Mouse (Mus musculus) MEL (cell line): ENCODE measurements around the gene Wdr62. TPM values are rescaled to one million over a fixed set of nuclear protein-coding genes. Genes with fewer than 3 reads are reported as not detected.

Experiments
- DNase-seq: peaks from one replicate; pipeline ENCODE4 v3.0.0; 2011; ENCODE audit warnings: low read depth, low spot score
- H3K27ac ChIP-seq: 2 replicates; pipeline ENCODE4 v1.5.1; 2012; ENCODE audit warnings: low read depth, mild to moderate bottlenecking, control low read depth, low read length, moderate library complexity; ENCODE audit not compliant: control insufficient read depth
- H3K27me3 ChIP-seq, 2 experiments: fragments of 150-350 bp in 1 of 2; sonication (generic) in 1 of 2; 2 replicates each; pipeline ENCODE4 v1.6.1; 2012; ENCODE audit warnings: low read length in 2 of 2, mild to moderate bottlenecking in 2 of 2, improper control_type of control experiment in 1 of 2, moderate library complexity in 1 of 2; ENCODE audit not compliant: insufficient read depth in 2 of 2, control insufficient read depth in 1 of 2
- H3K36me3 ChIP-seq, 2 experiments: 2 replicates each; pipeline ENCODE4 v1.6.1; 2012 to 2014; ENCODE audit warnings: low read length in 2 of 2, improper control_type of control experiment in 1 of 2, inconsistent platforms in 1 of 2, mild to moderate bottlenecking in 1 of 2; ENCODE audit not compliant: insufficient read depth in 2 of 2, control insufficient read depth in 1 of 2
- H3K4me1 ChIP-seq, 2 experiments: fragments of 150-350 bp in 1 of 2; sonication (generic) in 1 of 2; 2 replicates each; pipeline ENCODE4 v1.6.1; 2012; ENCODE audit warnings: low read length in 2 of 2, improper control_type of control experiment in 1 of 2, mild to moderate bottlenecking in 1 of 2; ENCODE audit not compliant: insufficient read depth in 2 of 2, control insufficient read depth in 1 of 2
- H3K4me3 ChIP-seq, 2 experiments: fragments of 150-350 bp in 1 of 2; sonication (generic) in 1 of 2; 2 replicates each; pipeline ENCODE4 v1.5.1; 2012; ENCODE audit warnings: low read depth in 2 of 2, low read length in 2 of 2, mild to moderate bottlenecking in 2 of 2, moderate library complexity in 2 of 2, control low read depth in 1 of 2, improper control_type of control experiment in 1 of 2; ENCODE audit not compliant: control insufficient read depth in 1 of 2, insufficient read depth in 1 of 2
- H3K79me2 ChIP-seq: 2 replicates; pipeline ENCODE4 v1.6.1; 2012; ENCODE audit warnings: mild to moderate bottlenecking, low read length, moderate library complexity; ENCODE audit not compliant: control insufficient read depth, poor library complexity, insufficient read depth
- H3K9ac ChIP-seq: 2 replicates; pipeline ENCODE4 v1.6.1; 2012; ENCODE audit warnings: low read depth, mild to moderate bottlenecking, control low read depth, low read length, moderate library complexity; ENCODE audit not compliant: control insufficient read depth, poor library complexity, severe bottlenecking
- H3K9me3 ChIP-seq: fragments of 150-350 bp; sonication (generic); replicated peaks from 2 replicates; pipeline ENCODE4 v1.6.1; 2012; ENCODE audit warnings: mild to moderate bottlenecking, low read length, improper control_type of control experiment, moderate library complexity; ENCODE audit not compliant: insufficient read depth
- CHD2 ChIP-seq: IDR thresholded peaks from 2 replicates; pipeline ENCODE4 v1.6.1; 2011; ENCODE audit warnings: low read length, improper control_type of control experiment
- CTCF ChIP-seq, 3 experiments: IDR thresholded peaks in 2 of 3; conservative IDR thresholded peaks in 1 of 3; 2 replicates each; pipeline ENCODE4 v1.5.1; 2011 to 2012; ENCODE audit warnings: low read length in 3 of 3, low read depth in 2 of 3, mild to moderate bottlenecking in 2 of 3, improper control_type of control experiment in 1 of 3, inconsistent platforms in 1 of 3, mixed read lengths in 1 of 3, moderate library complexity in 1 of 3; ENCODE audit not compliant: control insufficient read depth in 1 of 3, insufficient read depth in 1 of 3, poor library complexity in 1 of 3, severe bottlenecking in 1 of 3
- E2F4 ChIP-seq: IDR thresholded peaks from 2 replicates; pipeline ENCODE4 v1.6.1; 2011; ENCODE audit warnings: low read depth, low read length, improper control_type of control experiment, borderline replicate concordance
- JUND ChIP-seq: IDR thresholded peaks from 2 replicates; pipeline ENCODE4 v1.6.1; 2011; ENCODE audit warnings: low read depth, mild to moderate bottlenecking, improper control_type of control experiment, low read length
- KAT2A ChIP-seq: conservative IDR thresholded peaks from 2 replicates; pipeline ENCODE4 v1.6.1; 2012; ENCODE audit warnings: low read depth, low read length, improper control_type of control experiment, inconsistent platforms
- MAFK ChIP-seq: IDR thresholded peaks from 2 replicates; pipeline ENCODE4 v1.6.1; 2011; ENCODE audit warnings: low read depth, mild to moderate bottlenecking, low read length, improper control_type of control experiment, borderline replicate concordance
- MEF2A ChIP-seq: IDR thresholded peaks from 2 replicates; pipeline ENCODE4 v1.6.1; 2014; ENCODE audit warnings: low read depth, mild to moderate bottlenecking, inconsistent platforms, low read length, improper control_type of control experiment; ENCODE audit not compliant: poor library complexity, insufficient replicate concordance, severe bottlenecking; ENCODE audit errors: extremely low read depth
- MYC ChIP-seq: IDR thresholded peaks from 2 replicates; pipeline ENCODE4 v1.6.1; 2011; ENCODE audit warnings: low read depth, mild to moderate bottlenecking, low read length, improper control_type of control experiment, moderate library complexity
- NELFE ChIP-seq: IDR thresholded peaks from 2 replicates; pipeline ENCODE4 v1.6.1; 2011; ENCODE audit warnings: low read depth, low read length, improper control_type of control experiment
- POLR2A ChIP-seq, 2 experiments: IDR thresholded peaks; 2 replicates each; pipeline ENCODE4 v1.6.1; 2011 to 2012; ENCODE audit warnings: low read length in 2 of 2, mild to moderate bottlenecking in 2 of 2, control low read depth in 1 of 2, improper control_type of control experiment in 1 of 2, low read depth in 1 of 2, moderate library complexity in 1 of 2; ENCODE audit not compliant: control insufficient read depth in 1 of 2, insufficient read depth in 1 of 2, poor library complexity in 1 of 2
- POLR2AphosphoS5 ChIP-seq: IDR thresholded peaks from 2 replicates; pipeline ENCODE4 v1.6.1; 2012; ENCODE audit warnings: low read depth, borderline replicate concordance, mild to moderate bottlenecking, inconsistent platforms, low read length, moderate library complexity, mixed read lengths
- RAD21 ChIP-seq: IDR thresholded peaks from 2 replicates; pipeline ENCODE4 v1.6.1; 2011; ENCODE audit warnings: mild to moderate bottlenecking, low read depth, low read length, improper control_type of control experiment
- RCOR1 ChIP-seq: IDR thresholded peaks from 2 replicates; pipeline ENCODE4 v1.6.1; 2012; ENCODE audit warnings: low read depth, mild to moderate bottlenecking, inconsistent platforms, low read length, improper control_type of control experiment
- SIN3A ChIP-seq: IDR thresholded peaks from 2 replicates; pipeline ENCODE4 v1.6.1; 2012; ENCODE audit warnings: low read length, improper control_type of control experiment, inconsistent platforms
- SMC3 ChIP-seq: IDR thresholded peaks from 2 replicates; pipeline ENCODE4 v1.6.1; 2011; ENCODE audit warnings: low read depth, low read length, improper control_type of control experiment
- UBTF ChIP-seq: IDR thresholded peaks from 2 replicates; pipeline ENCODE4 v1.6.1; 2012; ENCODE audit warnings: low read depth, mild to moderate bottlenecking, inconsistent platforms, low read length, improper control_type of control experiment, moderate library complexity, borderline replicate concordance; ENCODE audit not compliant: insufficient read depth
- ZC3H11A ChIP-seq: IDR thresholded peaks from 2 replicates; pipeline ENCODE4 v1.6.1; 2012; ENCODE audit warnings: low read depth, mild to moderate bottlenecking, inconsistent platforms, low read length, improper control_type of control experiment
- ZMIZ1 ChIP-seq: IDR thresholded peaks from 2 replicates; pipeline ENCODE4 v1.6.1; 2012; ENCODE audit warnings: low read depth, mild to moderate bottlenecking, inconsistent platforms, low read length, improper control_type of control experiment, moderate library complexity
- polyA plus RNA-seq, 2 experiments: library from polyadenylated mRNA; stranded (reverse) in 1 of 2; unstranded in 1 of 2; fragments of >175 nt in 1 of 2; fragments of >200 nt in 1 of 2; gene quantifications; 2 replicates each; pipeline versions ENCODE4 v1.2.1 to v1.2.4; 2012; ENCODE audit warnings: low replicate concordance in 2 of 2, low read depth in 1 of 2; ENCODE audit not compliant: insufficient read length in 2 of 2, insufficient read depth in 1 of 2, missing spikeins in 1 of 2
- total RNA-seq: library from RNA; depleted of rRNA; stranded (reverse); fragments of 300-350 nt; gene quantifications from 2 replicates; pipeline ENCODE4 v1.2.3, GENCODE M21; 2012

Wdr62 gene
- total and polyA plus RNA-seq, 3 experiments, result 6.5 to 44.8 (median 30.5) TPM

- TF ChIP-seq JUND, result no peak
- no peak for TF ChIP-seq E2F4
- no peak for TF ChIP-seq SMC3
- TF ChIP-seq CHD2, result no peak
- no peak for TF ChIP-seq SIN3A
- no peak for TF ChIP-seq POLR2AphosphoS5
- no peak for TF ChIP-seq ZMIZ1
- TF ChIP-seq UBTF, result no peak
- TF ChIP-seq MAFK, result no peak
- no peak for TF ChIP-seq NELFE
- TF ChIP-seq KAT2A, result no peak
- TF ChIP-seq POLR2A (IDR thresholded peaks at IDR 0.05; ENCODE audit: control insufficient read depth in 1 of 2, insufficient read depth in 1 of 2, low read depth in 1 of 2, low read length in 2 of 2, poor library complexity in 1 of 2), result no peak
- no peak for TF ChIP-seq MYC
- no peak for TF ChIP-seq MEF2A
- no peaks in the 10 kb centered on the region; a peak in 1 of 4 replicates for H3K4me1 ChIP-seq
Observed at GRCm38 (mm10) chr7:30326427-30326826, 46.2 kb upstream of the Wdr62 start.

GRCm38 (mm10) chr7:30325364-30325763 lies 45.1 kb upstream of the Wdr62 start:
- H3K36me3 ChIP-seq, result peaks cover 0 to 10% of the 10 kb centered on the region in 2 experiments; a peak in 2 of 4 replicates
- no peak overlapping the region for H3K4me3 ChIP-seq
- TF ChIP-seq MEF2A (no peak), SMC3 (peak; percentile 61), CHD2 (no peak), CTCF (IDR thresholded peaks at IDR 0.05 in 2 of 3, conservative IDR thresholded peaks at IDR 0.05 in 1 of 3; ENCODE audit: control insufficient read depth in 1 of 3, insufficient read depth in 1 of 3, low read depth in 2 of 3, low read length in 3 of 3, poor library complexity in 1 of 3, severe bottlenecking in 1 of 3) (peak; percentile 66 to 75 (median 67)), SIN3A (0 out of 2 replicates have a peak, but pooled peaks have one; percentile 30), RCOR1 (no peak), RAD21 (peak; percentile 55), ZC3H11A (0 out of 2 replicates have a peak, but pooled peaks have one; percentile 28), MYC (no peak)
- H3K9ac ChIP-seq, result no peak overlapping the region
- peaks cover 7% of the 10 kb centered on the region; the same call in 1 of the 2 replicates for H3K79me2 ChIP-seq
- H3K9me3 ChIP-seq, result no peaks in the 10 kb centered on the region
- peaks cover 0 to 2% of the 10 kb centered on the region in 2 experiments; a peak in 3 of 4 replicates for H3K27me3 ChIP-seq
- peak; percentile 88 for DNase-seq
- peaks cover 0 to 7% of the 10 kb centered on the region in 2 experiments; a peak in 1 of 4 replicates for H3K4me1 ChIP-seq
- no peak overlapping the region for H3K27ac ChIP-seq

More at GRCm38 (mm10) chr7:30326427-30326826, 46.2 kb upstream of the Wdr62 start:
- DNase-seq, result no peak
- Histone ChIP-seq H3K4me3 (no peak overlapping the region), H3K27me3 (peaks cover 0 to 2% of the 10 kb centered on the region in 2 experiments; a peak in 3 of 4 replicates), H3K79me2 (peaks cover 5% of the 10 kb centered on the region; the same call in 1 of the 2 replicates), H3K9ac (no peak overlapping the region), H3K9me3 (no peaks in the 10 kb centered on the region), H3K27ac (no peak overlapping the region), H3K36me3 (peaks cover 0 to 6% of the 10 kb centered on the region in 2 experiments; a peak in 1 of 4 replicates)
